Comparison of ENCODE assay signal across 8 mouse cellular contexts in the genomic region with DNA sequence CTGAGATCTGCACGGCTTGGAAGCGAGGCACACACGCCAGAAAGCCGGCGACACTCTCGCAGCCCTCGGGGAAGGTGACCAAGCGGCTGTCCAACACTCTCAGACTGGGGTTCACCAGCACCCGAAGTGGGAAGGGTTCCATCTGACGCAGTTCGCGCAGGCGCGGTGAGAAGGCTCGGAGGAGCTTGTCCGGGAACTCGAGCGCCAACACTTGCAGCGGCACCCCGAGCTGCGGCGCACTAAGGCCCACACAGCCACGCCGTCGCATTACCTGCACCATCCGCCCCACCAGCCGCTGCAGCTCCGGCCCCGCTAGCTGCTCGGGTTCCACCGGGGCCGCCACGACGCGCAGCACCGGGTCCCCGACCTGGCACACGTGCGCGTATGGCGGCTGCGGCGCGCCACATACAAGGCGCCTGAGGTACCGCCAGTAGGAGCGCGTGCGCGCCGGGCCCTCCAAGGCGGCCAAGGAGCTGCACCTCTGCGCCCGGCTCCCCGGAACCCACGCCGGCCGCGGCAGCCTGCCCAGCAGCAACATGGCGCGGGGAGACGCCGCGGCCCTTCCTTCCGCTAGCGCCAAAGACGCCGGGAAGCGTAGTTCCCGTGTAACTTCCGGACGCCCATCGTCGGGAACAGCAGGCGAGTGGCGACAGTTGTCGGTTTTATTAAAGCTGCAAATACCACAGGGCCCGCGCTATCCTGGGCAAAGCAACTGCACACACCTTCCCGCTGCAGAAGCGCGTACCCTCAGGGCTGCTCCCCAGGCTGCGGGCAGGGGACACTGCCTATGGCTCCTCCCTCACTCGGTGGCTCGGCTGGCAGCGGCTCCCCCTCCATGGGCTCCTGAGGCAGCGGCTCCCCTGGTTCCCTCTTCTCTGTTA. TPM values are rescaled to one million over a fixed set of nuclear protein-coding genes. Genes with fewer than 3 reads are reported as not detected.
DNase-seq lines count a peak whose midpoint lies in the region; ATAC-seq and TF ChIP-seq lines count a peak whose summit lies in the region.

A gene (minus strand): TSS at position 554 of the 881 bp plus-strand sequence.

- peak; percentile 70 for ATAC-seq in activated CD4-positive, CD25-positive, alpha-beta regulatory T cell, adult 4 months
- peak; percentile 86 for ATAC-seq in megakaryocyte, adult 5-6 weeks (ENCODE audit: poor library complexity, severe bottlenecking)

- DNase-seq in gastrocnemius, postnatal 10 days = peak; percentile 85
- peak; percentile 88 for DNase-seq in induced T-regulatory cell, adult 2 months (ENCODE audit: low read depth)
- peak; percentile 72 to 79 for DNase-seq in left cerebral cortex, adult 8-10 months (ENCODE audit: low spot score in 2 of 2)
- DNase-seq in right cerebral cortex, adult 2 months (ENCODE audit: low spot score in 2 of 2) = peak; percentile 86
- peak; percentile 38 for DNase-seq in urinary bladder, postnatal 10 days (ENCODE audit: low spot score)

- peak within 1 kb of the TSS; percentile 89 for H3K27ac ChIP-seq in cortical plate, adult 2 months (ENCODE audit: insufficient read depth, low read length)

- H3K4me1 ChIP-seq in cortical plate, adult 2 months (ENCODE audit: control insufficient read depth, insufficient read depth, low read length) = 0 out of 2 replicates have a peak, but pooled peaks cover 3% of the 10 kb centered on the region

- peak within 1 kb of the TSS; percentile 47 for H3K4me3 ChIP-seq in cortical plate, adult 2 months (ENCODE audit: insufficient read depth, low read length)

- peak; percentile 67 for TF ChIP-seq POLR2A in cortical plate, adult 2 months (IDR thresholded peaks at IDR 0.05; ENCODE audit: extremely low read depth, insufficient read depth, low read length)

- no peak for TF ChIP-seq CTCF in cortical plate, adult 2 months (IDR thresholded peaks at IDR 0.05; ENCODE audit: extremely low read depth, insufficient read depth, low read length)

RNA-seq across cellular contexts. Expression of the gene that starts here (rescaled TPM):
- polyA plus RNA-seq in activated CD4-positive, CD25-positive, alpha-beta regulatory T cell, adult 4 months (2017; shearing (Covaris generic)) = 1 to 10 TPM; 3.8 to 4.9 TPM
- 32.4 TPM in 2 replicates for polyA plus RNA-seq in cortical plate, adult 2 months (2012; rRNA removed)
- 10 to 100 TPM; 29.0 to 35.5 TPM for total RNA-seq in gastrocnemius, postnatal 10 days (2021)
- 10 to 100 TPM; 24.2 to 29.8 (median 27.6) TPM for total RNA-seq in left cerebral cortex, adult 8-10 months (2022)
- 9.8 and 12.9 TPM in 2 replicates for total RNA-seq in megakaryocyte, adult 5-6 weeks (2015)
- total RNA-seq in megakaryocyte, adult 5-6 weeks (2017) = 15.6 and 29.5 TPM in 2 replicates

Comparison
In these comparisons a context has a peak if more than half of its experiments do, and no peak if none do; other contexts are left out.
1. Peak in every context shown above with its lines: DNase-seq, ATAC-seq, H3K4me3 ChIP-seq and H3K27ac ChIP-seq.
2. DNase-seq: peak in every context shown above with its lines; median percentile 88 in induced T-regulatory cell, adult 2 months; 86 in right cerebral cortex, adult 2 months; 85 in gastrocnemius, postnatal 10 days; 76 in left cerebral cortex, adult 8-10 months; 38 in urinary bladder, postnatal 10 days.